Mouse (Mus musculus) mesoderm, embryonic 11.5 days (tissue): Measurements from ENCODE around the gene Fuca1.

Source experiments
- DNase-seq: peaks from one replicate; pipeline ENCODE4 v3.0.0-alpha.2; 2012; ENCODE audit warnings: low read depth, low spot score

The Fuca1 gene

DNA sequence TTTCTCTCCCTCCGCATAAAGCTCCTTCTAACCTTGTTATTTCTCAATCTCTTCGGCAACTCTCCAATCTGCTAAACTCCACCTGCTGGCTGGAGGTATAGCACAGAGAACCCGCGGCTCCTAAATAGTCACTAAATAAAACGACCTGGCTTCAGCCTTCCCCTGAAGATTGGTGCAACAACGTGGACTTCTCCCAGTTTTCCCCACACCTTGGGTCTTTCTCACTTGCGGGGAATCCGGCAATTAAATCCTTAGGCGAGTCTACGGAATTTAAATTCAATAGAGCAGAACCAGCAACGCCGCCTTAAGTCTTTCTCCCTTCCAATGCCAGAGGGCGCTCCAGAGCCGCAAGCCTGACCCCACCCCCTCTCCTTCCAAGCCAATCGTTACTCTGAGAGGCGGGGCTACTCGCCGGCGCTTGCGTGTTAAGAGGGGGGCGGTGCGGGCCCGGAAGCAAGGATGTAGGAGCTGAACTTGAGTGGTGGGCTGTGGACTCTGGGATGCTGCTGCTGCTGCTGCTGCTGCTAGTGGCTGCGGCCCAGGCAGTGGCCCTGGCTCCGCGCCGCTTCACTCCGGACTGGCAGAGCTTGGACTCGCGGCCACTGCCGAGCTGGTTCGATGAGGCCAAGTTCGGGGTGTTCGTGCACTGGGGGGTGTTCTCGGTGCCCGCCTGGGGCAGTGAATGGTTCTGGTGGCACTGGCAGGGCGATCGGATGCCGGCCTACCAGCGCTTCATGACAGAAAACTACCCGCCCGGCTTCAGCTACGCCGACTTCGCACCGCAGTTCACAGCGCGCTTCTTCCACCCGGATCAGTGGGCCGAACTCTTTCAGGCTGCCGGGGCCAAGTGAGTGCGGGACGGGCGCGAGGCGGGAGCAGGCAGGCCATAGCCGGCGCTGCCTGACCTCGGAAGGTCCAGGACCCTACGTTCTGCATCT is at the start of gene Fuca1:
TSS of gene Fuca1 (plus strand) at position 432 of the 938 bp plus-strand sequence.
- DNase-seq: peak; percentile 97

DNA sequence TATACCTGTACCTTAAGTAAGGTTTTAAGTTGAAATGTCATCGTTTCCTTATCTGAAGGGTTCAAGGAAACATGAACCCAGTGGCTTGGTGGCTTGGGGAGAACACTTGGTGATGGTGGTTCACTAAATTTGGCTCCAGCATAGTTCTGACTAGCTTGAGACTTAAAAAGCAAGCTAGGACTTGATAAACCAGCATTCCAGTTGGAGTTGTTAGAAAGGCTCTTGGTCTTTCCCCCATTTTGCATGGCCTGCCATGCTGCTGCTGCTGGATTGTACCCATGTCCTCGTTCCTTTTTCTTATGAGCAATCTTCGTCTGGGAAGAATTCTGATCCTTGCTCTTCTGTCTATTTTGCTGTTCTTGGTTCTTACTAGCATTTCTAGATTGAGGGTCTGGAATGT is 48.5 kb upstream of the Fuca1 start:
- DNase-seq: no peak

DNA sequence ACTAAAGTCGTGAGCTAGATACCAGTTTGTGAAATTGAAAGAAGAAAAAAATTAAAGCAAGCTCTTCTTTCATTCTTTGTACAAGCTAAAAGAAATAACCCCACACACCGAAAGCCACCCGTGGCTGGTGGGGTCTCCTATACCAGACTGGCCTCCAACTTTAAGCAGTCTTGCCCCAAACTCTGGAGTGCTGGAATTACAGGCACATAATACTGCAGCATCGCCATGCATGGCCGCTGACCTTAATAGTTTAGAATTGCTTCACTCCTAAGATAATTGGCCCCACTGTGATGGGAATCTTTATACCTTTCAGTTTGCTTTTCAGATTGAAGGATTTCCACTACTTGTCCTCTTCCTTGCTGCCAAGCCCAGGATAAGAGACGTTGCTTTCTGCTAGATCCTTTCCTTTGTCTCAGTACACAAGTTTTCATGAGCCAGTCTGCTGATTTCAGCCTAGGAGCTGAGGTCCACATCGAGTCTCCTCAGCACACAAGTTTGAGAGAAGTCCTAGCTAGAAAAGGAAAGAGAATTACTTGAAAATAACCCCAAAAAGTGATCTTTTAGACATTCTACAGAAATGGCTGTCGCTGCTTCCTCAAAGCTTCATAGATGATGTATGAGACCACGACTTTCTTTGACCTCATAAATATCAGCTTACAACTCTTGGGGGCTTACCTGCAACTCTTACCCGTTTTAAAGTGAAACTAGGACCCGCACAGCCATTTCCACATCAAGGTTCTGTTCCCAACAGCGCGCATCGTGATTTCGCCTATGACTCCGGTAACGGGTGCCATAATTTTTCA is 47.7 kb upstream of the Fuca1 start:
- DNase-seq: no peak

DNA sequence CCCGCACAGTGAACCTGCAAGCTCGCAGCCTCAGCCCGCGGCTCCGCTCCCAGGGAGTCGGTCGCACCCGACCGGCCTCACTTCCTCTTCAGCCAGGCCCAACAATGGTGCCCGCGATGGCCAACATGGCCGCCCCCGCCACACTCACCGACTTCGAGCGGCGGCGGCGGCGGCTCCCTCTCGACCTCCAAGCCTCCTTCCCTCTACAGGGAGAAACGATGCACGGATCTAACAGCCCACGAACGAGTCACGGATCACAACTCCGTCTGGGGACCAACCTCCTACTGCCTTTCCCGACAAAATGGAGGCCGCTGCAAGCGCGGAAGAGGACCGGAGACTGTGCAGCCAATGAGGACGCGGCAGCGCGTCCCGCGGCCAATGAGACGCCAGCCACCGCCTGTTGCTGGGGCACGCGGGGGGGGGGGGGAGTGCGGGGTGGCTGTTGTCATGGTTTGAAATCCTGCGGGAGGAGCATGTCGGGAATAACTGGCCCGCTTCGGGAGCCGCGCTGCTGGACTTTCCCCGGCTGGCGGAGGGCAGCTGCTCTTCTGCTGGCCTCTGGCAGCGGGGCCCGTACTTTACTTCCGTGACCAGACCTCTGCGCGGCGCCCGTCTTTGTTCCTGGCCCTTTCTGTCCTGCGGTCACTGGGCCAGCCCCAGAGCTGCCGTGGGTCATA is 46.9 kb upstream of the Fuca1 start, which contains the start of gene Pnrc2:
TSS of gene Pnrc2 (minus strand) at position 325 of the 677 bp plus-strand sequence.
- peak; percentile 97 for DNase-seq

DNA sequence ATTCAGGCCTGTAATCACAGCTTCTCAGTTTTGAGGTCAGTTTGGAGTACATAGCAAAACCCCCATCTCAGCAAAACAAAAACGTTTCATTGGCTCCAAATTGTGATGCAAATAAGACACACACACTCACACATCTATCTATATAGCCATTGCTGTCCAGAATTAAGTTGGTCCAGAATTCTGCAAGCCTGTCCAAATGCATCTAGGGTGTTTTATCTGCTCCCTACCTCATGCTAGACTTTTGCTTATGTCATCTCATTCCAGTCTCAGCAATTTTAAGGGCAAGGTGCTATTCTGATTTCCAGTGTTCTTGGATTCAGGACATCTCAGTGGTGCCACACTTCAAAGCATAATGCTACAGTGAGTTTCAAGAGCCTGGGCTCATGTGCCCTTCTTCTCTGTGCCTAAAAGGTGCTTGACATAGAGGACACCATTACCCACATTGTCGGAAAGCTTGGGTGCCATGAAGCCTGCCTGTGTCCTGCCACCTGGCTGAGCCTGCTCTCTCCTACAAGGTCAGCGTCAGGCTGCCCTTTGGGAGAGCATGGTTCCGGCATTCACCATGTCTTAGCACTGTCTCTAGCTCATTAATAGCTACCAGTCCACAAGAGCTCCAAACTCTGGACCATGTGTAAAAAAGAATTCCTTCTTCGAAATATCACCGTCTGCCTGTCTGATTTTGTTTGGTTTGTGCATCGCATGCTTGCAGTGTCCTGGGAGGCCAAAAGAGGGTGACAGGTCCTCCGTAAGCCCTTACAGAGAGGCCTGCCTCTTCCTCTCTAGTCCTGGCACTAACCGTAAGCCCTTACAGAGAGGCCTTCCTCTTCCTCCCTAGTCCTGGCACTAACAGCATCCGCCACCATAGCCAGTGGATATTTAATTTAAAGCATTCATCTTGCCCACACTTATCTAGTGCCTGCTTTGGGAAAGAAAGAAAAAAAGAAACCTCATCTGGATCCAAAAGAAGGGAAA is 45.7 kb upstream of the Fuca1 start:
- DNase-seq: no peak

DNA sequence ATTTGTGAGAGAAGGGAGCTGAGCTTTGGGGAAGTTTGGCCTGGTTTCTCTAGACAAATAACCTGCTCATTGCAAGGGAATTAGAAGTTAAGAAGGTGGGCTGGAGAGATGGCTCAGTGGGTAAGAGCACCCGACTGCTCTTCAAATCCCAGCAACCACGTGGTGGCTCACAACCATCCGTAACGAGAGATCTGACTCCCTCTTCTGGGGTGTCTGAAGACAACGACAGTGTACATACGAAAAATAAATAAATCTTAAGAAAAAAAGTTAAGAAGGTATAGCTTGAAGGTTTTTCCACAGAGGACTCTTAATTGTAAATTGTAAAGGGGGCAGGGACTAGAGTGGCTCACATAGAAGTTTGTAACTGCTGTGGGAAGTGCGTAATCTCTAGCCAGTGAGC is 45.0 kb upstream of the Fuca1 start:
- DNase-seq: no peak

DNA sequence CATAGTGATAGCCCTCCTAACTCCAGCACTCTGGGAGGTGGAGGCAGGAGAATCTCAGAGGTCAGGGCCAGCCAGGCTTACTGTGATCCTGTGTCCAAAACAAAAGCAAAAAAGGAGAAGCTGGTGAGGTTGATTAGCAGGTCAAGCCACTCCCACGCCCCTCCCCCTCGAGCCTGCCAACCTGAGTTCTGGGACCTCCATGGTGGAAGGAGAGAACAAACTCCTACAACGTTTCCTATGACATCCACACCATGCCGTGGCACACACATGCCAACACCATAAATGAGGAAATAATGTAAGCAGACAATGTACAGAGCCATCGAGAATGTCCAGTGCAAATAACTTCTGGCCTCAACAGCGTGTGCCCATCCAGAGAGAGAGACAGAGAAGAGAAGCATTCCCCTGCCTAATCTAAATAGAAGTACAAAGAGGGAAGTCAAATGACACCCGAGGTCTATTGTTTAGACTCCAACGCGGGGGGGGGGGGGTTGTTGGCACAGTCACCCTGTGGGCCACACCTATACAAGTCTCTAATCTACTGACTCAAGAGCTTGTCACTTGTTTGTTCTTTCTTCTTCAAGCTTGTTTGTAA is 44.4 kb upstream of the Fuca1 start:
- no peak for DNase-seq

DNA sequence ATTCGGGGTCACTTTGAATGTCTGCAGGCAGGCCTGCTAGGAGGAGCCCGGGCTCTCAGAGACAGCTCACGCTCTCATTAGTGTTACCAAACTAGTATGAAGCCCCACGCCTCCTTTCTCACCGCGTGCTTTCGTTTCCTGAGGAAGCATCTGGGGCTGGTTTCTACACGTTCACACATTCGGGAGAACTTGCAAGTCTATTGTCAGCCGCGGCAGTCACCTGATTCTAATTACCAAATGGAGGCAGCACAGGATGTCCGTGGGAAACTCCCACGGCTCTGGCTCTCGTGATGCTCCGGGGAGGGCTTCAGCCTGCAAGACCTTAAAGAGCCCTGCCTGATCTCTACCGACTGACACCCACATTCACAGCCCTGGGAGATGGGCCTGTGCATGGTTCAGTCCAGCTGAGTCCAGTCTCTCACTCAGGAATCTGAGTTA is 43.9 kb upstream of the Fuca1 start:
- peak; percentile 73 for DNase-seq

DNA sequence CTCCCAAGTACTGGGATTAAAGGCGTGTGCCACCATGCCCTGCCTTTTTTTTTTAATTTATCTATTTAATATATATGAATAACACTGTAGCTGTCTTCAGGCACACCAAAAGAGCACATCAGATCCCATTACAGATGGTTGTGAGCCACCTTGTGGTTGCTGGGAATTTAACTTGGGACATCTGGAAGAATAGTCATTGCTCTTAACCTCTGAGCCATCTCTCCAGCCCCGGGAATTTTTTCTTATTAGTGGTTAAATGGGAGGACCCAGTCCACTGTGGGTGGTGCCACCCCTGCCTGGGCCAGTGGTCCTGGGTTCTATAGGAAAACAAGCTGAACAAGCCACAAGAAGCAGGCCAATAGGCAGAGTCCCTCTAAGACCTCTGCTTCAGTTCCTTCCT is 42.8 kb upstream of the Fuca1 start:
- no peak for DNase-seq

DNA sequence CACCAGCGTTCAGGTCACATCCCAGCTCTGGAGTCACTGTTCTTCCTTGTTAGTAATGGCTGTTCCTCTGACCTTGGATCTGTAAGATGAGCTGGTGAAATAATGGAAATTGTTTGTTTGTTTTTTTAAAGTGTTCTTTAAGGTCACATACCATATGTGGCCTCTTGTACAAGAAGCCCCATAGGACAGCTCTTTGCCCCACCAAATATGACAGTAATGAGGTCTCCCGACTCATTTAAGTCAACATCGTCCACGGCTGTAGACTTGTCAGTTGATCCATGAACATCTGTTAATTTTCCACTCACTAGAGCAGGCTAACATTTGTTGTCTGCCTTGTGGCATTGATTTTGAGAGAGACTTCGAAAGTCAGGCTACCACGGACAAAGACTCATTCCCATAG is 41.5 kb upstream of the Fuca1 start:
- no peak for DNase-seq

DNA sequence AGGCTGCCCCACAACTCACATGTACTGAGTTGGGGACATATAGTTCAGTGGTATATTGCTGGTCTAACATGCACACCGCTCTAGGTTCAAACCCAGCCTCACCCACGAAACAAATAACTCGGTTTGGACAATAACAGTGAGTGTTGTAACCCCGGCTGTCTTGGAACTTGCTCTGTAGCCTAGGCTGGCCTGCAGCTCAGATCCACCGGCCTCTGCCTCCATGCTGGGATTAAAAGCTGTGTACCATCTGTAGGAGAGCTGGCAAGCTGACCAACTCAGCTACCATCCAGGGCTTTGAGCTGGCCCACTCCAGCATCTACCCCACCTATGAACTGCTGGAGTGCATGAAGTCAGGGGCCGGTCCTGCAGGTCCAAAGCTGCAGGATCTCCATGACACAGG is 40.5 kb upstream of the Fuca1 start:
- DNase-seq: no peak

DNA sequence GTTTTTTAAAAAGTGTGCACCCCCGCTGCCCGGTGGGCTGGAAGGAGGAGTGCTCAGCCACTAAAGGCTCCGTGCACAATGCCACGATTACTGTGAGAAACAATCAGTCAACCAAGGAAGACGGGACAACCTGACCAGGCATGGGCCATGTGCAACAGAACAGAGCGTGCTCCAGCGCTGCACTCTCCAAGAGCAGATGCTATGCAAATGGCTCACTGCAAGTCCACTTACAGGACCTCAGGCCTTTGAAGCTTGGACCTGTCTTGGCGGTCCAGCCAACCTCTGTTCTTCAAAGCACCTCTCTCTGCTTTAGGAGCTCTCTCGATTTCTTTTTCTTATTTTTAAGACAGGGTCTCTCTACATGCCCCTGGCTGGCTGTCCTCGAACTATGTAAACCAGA is 40.0 kb upstream of the Fuca1 start:
- DNase-seq: no peak

DNA sequence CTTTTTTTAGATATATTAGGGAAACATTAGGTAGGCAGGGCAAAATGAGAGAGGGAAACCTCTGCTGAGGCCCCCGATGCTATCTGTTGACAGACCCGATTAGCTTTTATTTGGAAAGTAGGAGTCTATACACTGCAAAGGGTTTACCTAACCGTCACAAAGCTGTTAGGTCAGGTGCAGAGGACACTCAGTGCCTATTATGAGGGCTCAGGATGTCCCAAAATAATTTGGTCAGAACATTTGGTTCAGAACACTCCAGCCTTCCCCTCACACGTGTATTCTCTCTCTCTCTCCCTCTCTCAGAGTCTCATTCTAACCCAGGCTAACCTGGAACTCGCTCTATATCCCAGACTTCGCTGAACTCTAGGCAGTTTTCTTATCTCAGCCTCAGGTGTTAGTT is 38.5 kb upstream of the Fuca1 start:
- DNase-seq: no peak

DNA sequence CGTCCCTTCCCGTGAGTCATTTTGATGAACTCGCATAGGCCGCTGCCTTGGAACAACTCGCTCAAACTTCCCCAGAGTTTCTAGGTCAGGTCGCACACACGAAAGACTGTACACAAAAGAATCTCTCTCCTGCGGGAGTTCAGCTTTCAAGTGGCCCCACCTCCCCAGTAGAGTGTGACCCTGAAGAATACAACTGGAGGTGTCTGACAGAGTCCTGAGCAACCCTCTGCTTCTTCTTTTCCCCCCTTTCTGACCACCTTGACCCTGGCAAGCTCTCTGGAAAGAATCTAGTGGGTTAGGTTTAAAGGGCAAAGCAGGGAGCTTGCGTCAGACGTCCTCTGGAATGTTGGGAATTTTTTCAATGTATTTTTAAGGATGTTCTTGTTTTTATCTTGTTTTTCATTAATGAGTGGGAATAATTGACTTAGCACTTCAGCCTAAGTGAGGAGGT is 37.1 kb upstream of the Fuca1 start:
- DNase-seq: no peak

DNA sequence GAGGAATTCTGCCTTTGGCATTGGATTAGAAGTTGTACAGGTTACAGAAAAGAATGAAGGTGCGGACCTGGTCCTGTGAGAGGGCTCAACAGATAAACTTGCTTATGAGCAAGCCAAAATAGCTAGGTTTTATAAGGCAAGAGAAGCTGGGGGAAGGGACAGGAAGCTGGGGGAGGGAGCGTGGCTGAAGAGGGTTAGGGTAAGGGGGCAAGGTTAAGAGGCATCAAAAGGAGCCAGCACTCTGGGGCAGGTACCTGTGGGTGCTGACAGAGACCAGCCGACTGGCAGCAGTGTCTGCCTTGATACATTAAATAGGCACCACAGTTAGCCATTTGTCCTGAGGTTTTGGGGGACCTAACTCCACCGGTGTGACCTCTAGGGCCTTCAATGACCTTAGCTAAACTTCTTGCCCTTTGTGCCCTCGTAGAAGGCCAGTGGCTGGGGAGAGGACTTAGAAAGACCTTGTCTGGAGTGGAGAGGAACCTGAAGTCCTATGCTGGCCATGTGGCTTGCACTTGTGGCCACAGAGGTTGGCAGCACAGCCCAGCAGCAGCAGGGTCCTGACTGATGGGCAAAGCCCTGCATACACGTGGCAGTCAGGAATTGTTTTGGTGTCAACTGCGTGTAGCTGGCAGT is 36.5 kb upstream of the Fuca1 start:
- DNase-seq: no peak

DNA sequence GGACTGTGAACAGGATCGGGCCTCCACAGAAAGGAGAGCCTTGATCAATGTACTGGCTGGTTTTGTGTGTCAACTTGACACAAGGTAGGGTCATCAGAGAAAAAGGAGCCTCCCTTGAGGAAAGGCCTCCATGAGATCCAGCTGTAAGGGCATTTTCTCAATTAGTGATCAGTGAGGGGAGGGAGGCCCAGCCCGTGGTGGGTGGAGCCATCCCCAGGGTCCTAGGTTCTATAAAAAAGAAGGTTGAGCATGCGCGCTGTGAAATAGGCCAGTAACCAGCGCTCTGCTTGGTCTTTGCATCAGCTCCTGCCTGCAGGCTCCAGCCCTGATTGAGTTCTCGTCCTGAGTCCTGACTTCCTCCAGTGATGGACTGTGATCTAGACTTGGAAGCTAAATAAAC is 36.0 kb upstream of the Fuca1 start:
- DNase-seq: no peak

DNA sequence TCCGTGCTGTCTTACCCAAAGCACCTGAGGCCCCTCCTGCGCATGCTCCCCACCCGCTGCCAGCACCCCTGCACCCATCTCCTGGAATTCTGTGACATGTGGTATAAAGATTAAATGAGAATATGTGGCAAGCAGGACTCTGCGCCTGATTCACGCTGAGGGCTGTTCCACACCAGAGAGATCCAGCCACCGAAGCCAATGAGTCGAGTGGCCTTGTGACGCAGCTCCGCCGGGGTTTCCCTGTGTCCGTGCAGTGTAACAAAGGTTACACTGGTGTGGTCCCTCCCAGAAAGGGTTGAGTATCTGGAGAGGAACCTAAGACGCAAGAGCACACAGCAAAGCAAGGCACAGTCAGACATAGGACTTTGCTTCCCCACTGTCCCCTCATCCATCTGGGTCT is 34.9 kb upstream of the Fuca1 start:
- no peak for DNase-seq

DNA sequence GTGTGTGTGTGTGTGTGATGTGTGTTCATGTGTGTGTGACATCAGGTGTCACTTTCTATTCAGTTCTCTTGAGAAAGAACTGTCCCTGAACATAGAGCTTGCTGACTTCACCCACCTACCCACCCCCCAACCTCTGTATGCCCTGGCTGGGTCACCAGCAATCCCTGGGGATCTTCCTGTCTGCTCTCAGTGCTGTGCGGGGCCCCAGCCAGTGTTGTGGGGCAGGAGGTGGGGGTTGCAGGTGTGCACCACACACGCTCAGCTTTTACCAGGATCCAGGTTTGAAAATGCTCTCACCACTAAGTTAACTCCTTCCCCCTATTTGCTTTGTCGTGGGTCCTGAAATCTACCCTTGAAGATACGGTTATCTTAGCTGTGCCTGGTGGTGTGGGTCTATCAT is 34.4 kb upstream of the Fuca1 start:
- no peak for DNase-seq

DNA sequence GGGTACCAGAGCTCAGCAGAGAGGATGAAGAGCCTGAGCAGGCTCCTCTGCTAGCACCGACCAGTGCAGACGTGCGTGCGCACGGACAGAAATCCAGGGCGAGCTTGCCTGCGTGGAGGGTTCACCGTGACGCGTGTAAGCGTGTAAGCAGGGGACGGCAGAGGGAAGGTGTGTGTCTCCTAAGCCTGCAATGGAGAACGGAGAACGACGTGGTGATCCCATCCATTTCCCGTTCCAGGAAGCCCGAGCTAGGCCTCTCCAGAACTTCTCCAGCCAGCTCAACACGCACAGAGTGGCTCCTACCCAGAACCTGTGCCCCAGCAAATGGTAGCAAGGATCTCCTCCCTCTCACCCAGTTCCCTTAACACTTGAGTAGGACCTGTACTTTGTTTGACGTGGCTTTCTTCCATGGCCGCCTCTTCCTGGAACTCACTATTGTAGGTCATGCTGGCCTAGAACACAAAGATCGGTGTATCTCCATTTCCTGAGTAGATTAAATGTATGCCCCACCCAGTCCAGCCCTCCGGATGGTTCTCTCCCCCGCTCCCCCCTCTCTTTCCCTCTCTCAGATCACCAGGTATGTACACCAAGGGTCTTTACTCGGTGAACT is 32.0 kb upstream of the Fuca1 start:
- DNase-seq: no peak
